Mouse (Mus musculus) T-helper 2 cell (primary cell): Measurements from ENCODE around the gene Gstm7.

Source experiments
- in situ Hi-C: fragments of 300-600 bp; cut with MboI, MseI; formaldehyde crosslinking; loops from one replicate; pipeline ENCODE4 v1.15.1; 2025; ENCODE audit warnings: high pct_unique_total_duplicates

The Gstm7 gene

DNA sequence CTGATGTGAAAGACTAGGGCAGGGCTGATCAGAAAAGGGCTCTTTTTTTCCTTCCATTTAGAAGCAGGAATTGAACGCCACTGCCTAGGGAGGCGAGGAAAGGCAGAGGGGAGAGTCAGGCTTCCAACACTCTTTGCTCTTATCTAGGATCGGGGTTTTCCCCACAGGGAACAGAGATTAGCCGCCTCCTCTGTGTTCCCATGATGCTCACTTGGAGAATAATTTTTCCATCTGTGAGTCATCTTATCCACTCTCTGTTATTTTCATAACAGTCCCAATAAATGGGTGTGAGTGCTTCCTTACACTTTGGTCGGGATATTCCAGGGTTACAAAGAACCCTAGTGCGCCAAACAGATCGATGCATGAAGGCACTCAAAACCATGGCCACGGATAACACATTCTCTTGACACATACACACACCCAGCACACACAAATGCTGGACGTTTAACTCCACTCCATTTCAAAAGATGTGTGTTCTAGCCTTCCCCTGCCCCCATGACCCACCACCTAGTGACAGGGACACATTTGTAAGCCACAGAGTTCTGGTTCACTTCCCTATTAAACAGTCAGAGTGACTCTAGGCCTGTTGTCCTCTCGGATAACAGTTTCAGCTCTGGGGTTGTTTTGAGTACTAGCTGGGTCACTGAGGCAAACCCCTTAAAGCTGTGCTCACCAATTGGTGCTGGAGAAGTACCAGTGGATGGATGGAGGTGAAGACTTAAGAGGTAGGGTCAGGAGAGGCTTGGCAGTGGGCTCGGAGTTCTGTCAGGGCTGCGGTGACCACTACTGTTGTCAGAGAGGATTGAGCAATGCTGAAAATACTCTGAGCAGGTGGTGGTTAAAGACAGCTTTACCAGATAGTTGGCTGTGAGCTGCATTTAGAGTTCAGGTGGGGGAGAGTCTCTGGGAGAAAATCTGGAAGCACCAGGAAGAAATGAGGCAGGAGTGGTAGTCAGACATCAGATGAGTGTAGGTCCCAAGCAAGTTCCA is 53.6 kb downstream of the Gstm7 start:
- in situ Hi-C loops, result loop anchor here (25.0 kb wide), 1 partner anchor 641 kb away; the partner anchor contains the start of genes A630076J17Rik and Prok1

DNA sequence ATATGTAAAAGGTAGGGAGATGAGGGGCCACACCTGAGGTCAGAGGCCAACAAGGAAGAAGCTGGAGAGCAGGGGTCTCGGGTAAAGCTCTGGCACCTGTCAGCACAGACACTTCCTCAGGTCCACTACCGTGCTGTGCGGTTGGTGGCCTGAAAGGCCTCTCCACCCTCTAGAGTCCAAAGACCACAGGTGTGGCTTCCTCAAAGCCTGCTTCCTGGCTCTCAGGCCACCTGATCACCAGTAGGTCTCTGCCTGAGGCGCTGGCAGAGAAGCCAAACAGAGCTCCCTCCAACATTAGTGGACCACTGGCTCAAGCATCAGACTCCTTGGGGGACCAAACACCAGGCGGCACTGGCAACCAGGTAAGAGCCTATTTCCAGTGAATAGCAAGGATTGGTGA is 54.6 kb downstream of the Gstm7 start, which contains the start of gene Eps8l3:
Eps8l3 (plus strand) TSS at position 225 of the 400 bp plus-strand sequence.
- in situ Hi-C loops, result loop anchor here (25.0 kb wide), 1 partner anchor 640 kb away; the partner anchor contains the start of genes A630076J17Rik and Prok1
